Mouse (Mus musculus): ENCODE measurements around the gene Narfl. TPM values are rescaled to one million over a fixed set of nuclear protein-coding genes. Genes with fewer than 3 reads are reported as not detected.
"Not testable (repeated sequence)": the region's sequence is repeated elsewhere in the genome, so short reads cannot be mapped to it uniquely, and the experiment has no call there.

The Narfl gene
- polyA plus RNA-seq, 1 experiment from 2014 or later = 27.1 TPM

- not testable (repeated sequence) for H3K4me3 ChIP-seq; H3K27ac ChIP-seq (replicated peaks); H3K9me3 ChIP-seq; H3K36me3 ChIP-seq; ATAC-seq (ENCODE audit: extremely low read depth, insufficient number of reproducible peaks, low FRiP score, low TSS enrichment); H3K4me2 ChIP-seq; H3K9ac ChIP-seq
- Histone ChIP-seq H3K4me1 (peaks cover 25% of the 10 kb centered on the region), H3K27me3 (replicated peaks) (peaks cover 63% of the 10 kb centered on the region)
- WGBS = 57% methylated on average over 2 of the region's 2 CpGs
Measured at GRCm38 (mm10) chr17:25807452-25807851, 33.9 kb downstream of the Narfl start.

- H3K9me3 ChIP-seq = no peaks in the 10 kb centered on the region
- peak overlapping the region; percentile 99 for H3K4me2 ChIP-seq
- no peak for ATAC-seq (ENCODE audit: extremely low read depth, insufficient number of reproducible peaks, low FRiP score, low TSS enrichment)
- peaks cover 21% of the 10 kb centered on the region for H3K4me1 ChIP-seq
- WGBS = 33% methylated on average over 5 of the region's 5 CpGs
- no peaks in the 10 kb centered on the region for H3K36me3 ChIP-seq
- H3K4me3 ChIP-seq = peak overlapping the region; percentile 72
- peaks cover 68% of the 10 kb centered on the region for H3K27me3 ChIP-seq (replicated peaks)
- no peak overlapping the region for H3K27ac ChIP-seq (replicated peaks)
- H3K9ac ChIP-seq = no peak overlapping the region; the same call in 1 of the 2 replicates
Measured at GRCm38 (mm10) chr17:25808028-25808427, 34.5 kb downstream of the Narfl start.

GRCm38 (mm10) chr17:25808789-25809605 lies 35.4 kb downstream of the Narfl start, which contains the start of gene Fbxl16:
TSS of gene Fbxl16 (plus strand) at chr17:25809085.
- H3K9ac ChIP-seq = peak within 1 kb of the TSS; percentile 72
- no peaks in the 10 kb centered on the region for H3K36me3 ChIP-seq
- under 1% methylated on average over 88 of the region's 100 CpGs for WGBS
- peak within 1 kb of the TSS; percentile 72 for H3K4me3 ChIP-seq
- no peaks in the 10 kb centered on the region for H3K9me3 ChIP-seq
- H3K4me2 ChIP-seq = peak within 1 kb of the TSS; percentile 99
- no peak within 1 kb of the TSS for H3K27ac ChIP-seq (replicated peaks)
- peak; percentile 61; the same call in 1 of the 2 replicates for ATAC-seq (ENCODE audit: extremely low read depth, insufficient number of reproducible peaks, low FRiP score, low TSS enrichment)
- peaks cover 72% of the 10 kb centered on the region for H3K27me3 ChIP-seq (replicated peaks)
- H3K4me1 ChIP-seq = peaks cover 20% of the 10 kb centered on the region

- Histone ChIP-seq H3K4me1 (peaks cover 20% of the 10 kb centered on the region), H3K4me3 (peak overlapping the region; percentile 72), H3K9me3 (no peaks in the 10 kb centered on the region), H3K27ac (replicated peaks) (no peak overlapping the region), H3K36me3 (no peaks in the 10 kb centered on the region), H3K9ac (peak overlapping the region; percentile 72), H3K27me3 (replicated peaks) (peaks cover 79% of the 10 kb centered on the region), H3K4me2 (peak overlapping the region; percentile 99)
- no peak for ATAC-seq (ENCODE audit: extremely low read depth, insufficient number of reproducible peaks, low FRiP score, low TSS enrichment)
- WGBS = 14% methylated on average over 24 of the region's 25 CpGs
Measured at GRCm38 (mm10) chr17:25809606-25810340, 36.2 kb downstream of the Narfl start.

- Histone ChIP-seq H3K27me3 (replicated peaks) (peaks cover 86% of the 10 kb centered on the region), H3K9me3 (no peaks in the 10 kb centered on the region), H3K27ac (replicated peaks) (no peak overlapping the region), H3K36me3 (no peaks in the 10 kb centered on the region), H3K9ac (no peak overlapping the region), H3K4me3 (no peak overlapping the region), H3K4me1 (peaks cover 20% of the 10 kb centered on the region), H3K4me2 (no peak overlapping the region)
- ATAC-seq (ENCODE audit: extremely low read depth, insufficient number of reproducible peaks, low FRiP score, low TSS enrichment) = no peak
- WGBS = 55% methylated on average over 4 of the region's 4 CpGs
Measured at GRCm38 (mm10) chr17:25810890-25811289, 37.3 kb downstream of the Narfl start.

GRCm38 (mm10) chr17:25813471-25813870 lies 39.9 kb downstream of the Narfl start:
- Histone ChIP-seq H3K27ac (replicated peaks) (no peak overlapping the region), H3K9me3 (no peaks in the 10 kb centered on the region), H3K27me3 (replicated peaks) (peaks cover 98% of the 10 kb centered on the region), H3K4me2 (no peak overlapping the region), H3K4me3 (no peak overlapping the region), H3K36me3 (no peaks in the 10 kb centered on the region), H3K4me1 (peaks cover 18% of the 10 kb centered on the region), H3K9ac (no peak overlapping the region)
- no peak for ATAC-seq (ENCODE audit: extremely low read depth, insufficient number of reproducible peaks, low FRiP score, low TSS enrichment)
- WGBS = under 1% methylated on average over 20 of the region's 20 CpGs

- no peak for ATAC-seq (ENCODE audit: extremely low read depth, insufficient number of reproducible peaks, low FRiP score, low TSS enrichment)
- peaks cover 5% of the 10 kb centered on the region for H3K4me1 ChIP-seq
- H3K27ac ChIP-seq (replicated peaks) = no peak overlapping the region
- no peak overlapping the region for H3K4me3 ChIP-seq
- no peak overlapping the region for H3K4me2 ChIP-seq
- H3K36me3 ChIP-seq = no peaks in the 10 kb centered on the region
- no peaks in the 10 kb centered on the region for H3K9me3 ChIP-seq
- H3K27me3 ChIP-seq (replicated peaks) = peaks cover 98% of the 10 kb centered on the region
- H3K9ac ChIP-seq = no peak overlapping the region
- 62% methylated on average over 11 of the region's 11 CpGs for WGBS
Measured at GRCm38 (mm10) chr17:25817662-25818061, 44.1 kb downstream of the Narfl start.

GRCm38 (mm10) chr17:25818851-25819780 lies 45.5 kb downstream of the Narfl start:
- Histone ChIP-seq H3K9me3 (no peaks in the 10 kb centered on the region), H3K27me3 (replicated peaks) (peaks cover 88% of the 10 kb centered on the region), H3K36me3 (no peaks in the 10 kb centered on the region), H3K27ac (replicated peaks) (no peak overlapping the region), H3K4me1 (peaks cover 7% of the 10 kb centered on the region), H3K9ac (no peak overlapping the region; the same call in 1 of the 2 replicates), H3K4me2 (peak overlapping the region; percentile 28; the same call in 1 of the 2 replicates), H3K4me3 (peak overlapping the region; percentile 20)
- ATAC-seq (ENCODE audit: extremely low read depth, insufficient number of reproducible peaks, low FRiP score, low TSS enrichment) = no peak
- WGBS = 6% methylated on average over 46 of the region's 46 CpGs

GRCm38 (mm10) chr17:25823452-25823851 lies 49.9 kb downstream of the Narfl start, which contains the start of gene Wdr24:
TSS of gene Wdr24 (plus strand) at chr17:25823627.
- Histone ChIP-seq H3K36me3 (peaks cover 32% of the 10 kb centered on the region), H3K9me3 (no peaks in the 10 kb centered on the region), H3K27me3 (replicated peaks) (peaks cover 45% of the 10 kb centered on the region), H3K4me1 (peaks cover 25% of the 10 kb centered on the region), H3K4me2 (peak within 1 kb of the TSS; percentile 95), H3K4me3 (peak within 1 kb of the TSS; percentile 69), H3K9ac (peak within 1 kb of the TSS; percentile 85), H3K27ac (replicated peaks) (peak within 1 kb of the TSS; percentile 33; the same call in 1 of the 2 replicates)
- under 1% methylated on average over 18 of the region's 18 CpGs for WGBS
- ATAC-seq (ENCODE audit: extremely low read depth, insufficient number of reproducible peaks, low FRiP score, low TSS enrichment) = no peak

- H3K4me1 ChIP-seq = peaks cover 33% of the 10 kb centered on the region
- peaks cover 34% of the 10 kb centered on the region for H3K27me3 ChIP-seq (replicated peaks)
- H3K27ac ChIP-seq (replicated peaks) = no peak overlapping the region
- peaks cover 32% of the 10 kb centered on the region for H3K36me3 ChIP-seq
- H3K4me3 ChIP-seq = peak overlapping the region; percentile 69
- peak overlapping the region; percentile 95 for H3K4me2 ChIP-seq
- ATAC-seq (ENCODE audit: extremely low read depth, insufficient number of reproducible peaks, low FRiP score, low TSS enrichment) = no peak
- 66% methylated on average over 16 of the region's 17 CpGs for WGBS
- no peaks in the 10 kb centered on the region for H3K9me3 ChIP-seq
- peak overlapping the region; percentile 85 for H3K9ac ChIP-seq
Measured at GRCm38 (mm10) chr17:25824362-25825142, 51.0 kb downstream of the Narfl start.
